Mouse (Mus musculus) cerebellum, postnatal 25 days (tissue): ENCODE results near the gene Mxd4.

ENCODE experiments used
- DNase-seq, 2 experiments: peaks; one replicate each; pipeline ENCODE4 v3.0.0; 2021; ENCODE audit warnings: mixed read lengths in 2 of 2

The Mxd4 gene

DNA sequence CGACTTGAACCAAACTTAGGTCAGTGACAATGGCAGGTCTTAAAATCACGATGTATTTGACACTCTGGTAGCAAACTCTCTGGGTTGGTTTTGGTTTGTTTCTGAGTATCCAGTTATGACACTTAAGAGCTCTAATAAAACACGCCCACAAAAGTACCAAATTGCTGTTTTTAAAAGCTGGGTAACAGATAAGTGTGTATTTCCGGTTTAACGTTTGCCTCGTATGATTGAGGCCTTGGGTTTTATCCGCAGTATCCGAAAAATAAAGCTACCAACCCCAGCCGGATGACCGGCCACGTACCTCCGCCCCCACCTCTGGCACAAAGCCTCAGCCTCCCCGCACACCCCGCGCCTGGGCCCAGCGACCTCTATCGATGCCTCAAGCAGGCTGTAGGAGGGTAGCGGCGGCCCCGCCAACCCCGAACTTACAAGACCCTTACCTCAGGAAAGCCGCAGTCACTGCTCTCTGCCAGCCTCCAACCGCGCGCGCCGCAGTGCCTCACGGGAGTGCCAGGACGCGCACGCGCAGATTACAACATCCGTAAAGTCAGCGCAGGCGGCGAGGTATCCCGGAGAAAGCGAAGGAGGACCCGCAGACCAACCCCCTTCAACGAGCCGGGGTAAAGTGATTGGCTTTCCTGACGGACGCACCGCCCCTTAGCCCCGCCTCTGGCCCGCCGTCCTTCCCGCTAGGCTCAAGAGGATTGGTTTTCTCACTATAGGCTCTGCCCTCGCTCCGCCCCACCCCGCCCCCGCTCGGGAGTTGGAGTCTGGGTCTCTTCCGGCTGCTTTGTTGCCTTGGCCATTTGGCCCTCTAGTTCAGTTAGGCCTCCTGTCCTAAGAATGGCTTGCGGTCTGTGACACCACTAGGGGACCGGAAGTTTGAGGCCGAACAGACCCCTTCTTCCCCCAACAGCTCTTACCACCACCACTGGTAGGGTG is 18.3 kb downstream of the Mxd4 start, which contains the start of the genes Poln and Haus3:
Poln (minus strand) TSS at position 499 of the 942 bp plus-strand sequence.
Haus3 (minus strand) TSS at position 578 of the 942 bp plus-strand sequence.
- DNase-seq, result peak; percentile 95 to 97

GRCm38 (mm10) chr5:34167857-34168256 is 19.7 kb downstream of the Mxd4 start:
- DNase-seq, result no peak

DNA sequence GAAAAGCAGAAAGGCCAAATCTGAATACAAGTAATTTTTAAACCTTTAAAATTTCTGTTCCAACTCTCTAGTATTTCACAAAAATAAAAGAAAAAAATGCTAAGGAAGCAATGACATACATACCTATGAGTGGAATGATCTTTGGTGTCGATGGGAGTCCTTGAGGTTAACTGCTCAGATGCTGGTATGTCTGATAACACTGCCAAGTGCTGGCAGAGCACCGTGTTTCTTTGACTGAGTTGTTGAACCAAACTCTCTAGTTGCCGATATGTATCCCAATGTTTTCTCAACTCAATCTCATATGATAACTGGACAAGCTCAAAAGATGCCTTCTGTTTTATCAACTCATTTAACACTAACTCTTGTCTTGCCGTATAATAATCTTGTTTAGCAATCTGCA is 21.7 kb downstream of the Mxd4 start:
- no peak for DNase-seq

- DNase-seq, result no peak
Measured at GRCm38 (mm10) chr5:34148476-34148875, 39.0 kb downstream of the Mxd4 start.

DNA sequence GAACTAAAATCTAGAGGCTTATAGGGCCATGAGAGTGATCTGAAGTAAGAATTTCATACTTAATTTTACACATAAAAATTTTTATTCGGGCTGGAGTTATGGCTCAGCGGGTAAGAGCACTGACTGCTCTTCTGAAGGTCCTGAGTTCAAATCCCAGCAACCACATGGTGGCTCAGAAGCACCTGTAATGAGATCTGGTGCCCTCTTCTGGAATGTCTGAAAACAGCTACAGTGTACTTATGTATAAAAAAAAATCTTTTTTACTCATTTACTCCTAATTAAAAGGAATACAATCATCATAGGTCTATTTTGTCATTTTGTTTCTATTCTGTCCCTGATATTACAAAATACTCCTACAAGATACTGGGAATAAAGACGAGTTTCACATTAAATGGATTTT is 40.0 kb downstream of the Mxd4 start:
- no peak for DNase-seq

DNA sequence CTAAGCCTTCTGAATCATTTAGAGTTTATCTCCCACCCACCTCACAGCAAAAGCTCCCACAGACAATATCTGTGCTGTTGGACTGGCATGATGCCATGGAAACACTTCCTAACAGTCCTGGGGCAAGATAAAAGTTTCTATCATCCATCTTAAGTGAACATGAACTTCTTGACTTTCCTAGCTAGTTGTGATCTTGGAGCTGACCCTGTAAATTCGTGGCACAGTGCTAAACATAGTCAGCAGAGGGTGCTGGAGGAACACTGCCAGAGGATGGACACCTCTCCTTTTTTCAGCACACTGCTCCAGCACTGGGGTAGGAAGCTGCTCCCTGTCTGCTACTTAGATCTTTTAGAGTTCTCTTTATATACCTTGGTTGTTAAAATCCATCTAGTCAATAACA is 47.8 kb downstream of the Mxd4 start:
- DNase-seq, result peak; percentile 42 to 69

GRCm38 (mm10) chr5:34132731-34133130 is 54.8 kb downstream of the Mxd4 start:
- DNase-seq, result no peak

GRCm38 (mm10) chr5:34124131-34124530 is 63.4 kb downstream of the Mxd4 start:
- no peak for DNase-seq
